Mouse (Mus musculus) ovary, postnatal 14 days (tissue): ENCODE results near the gene Efnb2.
A peak's percentile ranks its signal among the peaks of the same experiment; 100 is the strongest.

ENCODE experiments used
- DNase-seq: peaks from one replicate; pipeline ENCODE4 v3.0.0; 2022; ENCODE audit warnings: low spot score

Gene Efnb2

DNA sequence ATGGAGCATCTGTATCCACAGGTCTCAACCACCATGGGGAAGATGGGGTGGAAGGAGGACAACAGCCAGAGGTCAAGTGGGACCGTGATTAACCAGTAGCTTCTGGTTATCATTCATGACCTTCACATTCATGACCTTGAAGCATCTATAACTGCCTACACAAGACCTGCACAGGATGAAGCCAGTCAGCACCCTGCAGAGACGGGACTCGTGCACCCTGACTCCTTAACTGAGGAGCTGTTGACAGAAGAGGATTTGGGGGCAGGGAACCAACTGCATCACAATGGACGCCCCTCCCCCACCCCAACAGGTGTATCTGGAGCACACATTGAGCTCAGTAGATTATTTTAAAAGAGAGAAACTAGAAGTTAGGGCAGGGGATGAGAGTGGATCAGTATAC is 49.1 kb downstream of the Efnb2 start:
- no peak for DNase-seq

GRCm38 (mm10) chr8:8609791-8610190 is 51.3 kb downstream of the Efnb2 start:
- no peak for DNase-seq

- no peak for DNase-seq
These were observed 51.9 kb downstream of the Efnb2 start for GRCm38 (mm10) chr8:8609141-8609540.

- no peak for DNase-seq
These were observed 55.4 kb downstream of the Efnb2 start for GRCm38 (mm10) chr8:8605621-8606020.

- DNase-seq = no peak
These were observed 57.2 kb downstream of the Efnb2 start for GRCm38 (mm10) chr8:8603875-8604274.

- DNase-seq = no peak
These were observed 58.2 kb downstream of the Efnb2 start for GRCm38 (mm10) chr8:8602616-8603461.

DNA sequence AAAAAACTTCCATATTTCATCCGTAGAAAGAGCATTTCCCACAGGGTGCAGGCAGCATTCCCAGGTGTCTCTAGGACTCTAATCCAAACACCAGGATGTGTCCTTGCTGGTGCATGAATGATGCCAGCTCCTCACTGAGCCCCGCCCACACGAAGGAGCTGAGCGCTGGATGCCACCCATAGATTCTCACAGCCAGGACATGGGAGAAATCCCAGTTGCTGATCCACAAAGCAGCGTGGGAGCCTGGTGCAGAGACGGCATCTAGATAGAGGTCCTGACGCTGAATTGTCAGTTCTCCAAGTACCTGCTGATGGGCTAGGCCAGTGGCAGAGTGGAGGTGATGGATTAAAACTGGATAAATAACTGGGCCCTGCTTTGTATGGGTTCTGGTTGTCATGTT is 61.1 kb downstream of the Efnb2 start:
- no peak for DNase-seq

GRCm38 (mm10) chr8:8597434-8597833 is 63.6 kb downstream of the Efnb2 start:
- DNase-seq = no peak

DNA sequence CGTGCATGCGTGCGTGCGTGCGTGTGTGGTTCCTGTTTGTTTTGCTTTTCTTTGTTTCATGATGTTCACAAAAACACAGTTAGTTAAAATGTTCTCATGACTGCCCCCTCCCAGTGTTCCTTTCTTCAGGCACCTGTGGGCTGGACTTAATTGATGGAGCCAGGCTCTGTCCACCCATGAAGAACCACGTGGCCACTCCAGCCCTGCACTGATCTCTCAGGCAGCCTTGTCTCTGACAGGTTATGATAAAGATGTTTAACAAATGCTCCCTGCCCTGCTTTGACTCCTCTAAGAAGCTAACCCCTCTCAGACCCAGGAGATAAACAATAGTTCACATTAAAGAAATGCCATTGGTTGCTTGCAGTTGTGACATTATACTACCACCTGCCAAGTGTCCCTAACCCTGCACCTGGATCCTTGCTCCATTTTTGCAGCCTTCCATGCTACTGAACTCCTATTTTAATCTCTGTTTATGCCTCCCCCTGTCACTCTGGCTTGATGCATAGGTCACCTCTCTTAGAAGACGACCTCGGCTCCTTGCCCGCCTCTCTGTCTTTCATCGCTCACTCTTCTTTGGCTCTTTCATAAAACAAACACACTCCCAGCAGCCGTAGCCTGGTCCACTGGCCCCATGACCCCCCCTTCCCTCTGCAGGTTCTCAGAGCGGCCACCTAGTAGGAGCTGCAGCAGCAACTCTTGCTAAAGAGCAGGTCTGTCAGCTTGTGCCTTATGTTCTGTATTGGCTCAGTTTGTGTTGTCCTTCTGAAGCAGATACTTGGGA is 65.0 kb downstream of the Efnb2 start:
- no peak for DNase-seq

DNA sequence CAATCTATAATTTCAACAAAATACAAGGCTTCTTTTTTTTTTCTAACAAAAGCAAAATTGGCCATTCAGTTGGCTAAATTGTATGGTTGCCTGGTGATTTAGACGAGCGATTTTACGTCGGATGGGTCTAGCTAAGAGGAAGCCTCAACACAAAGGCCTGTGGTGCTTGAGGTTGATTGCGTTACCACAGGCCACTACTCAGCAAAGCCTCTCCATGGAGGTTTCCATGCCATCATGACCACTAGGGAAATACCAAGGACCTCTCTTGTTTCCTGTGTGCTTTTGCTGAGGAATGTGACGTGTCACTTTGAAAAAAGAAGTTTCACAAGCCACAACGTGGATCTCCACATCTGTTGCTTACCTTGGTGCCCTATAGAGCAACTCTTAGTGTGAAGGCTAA is 67.2 kb downstream of the Efnb2 start:
- DNase-seq = no peak

GRCm38 (mm10) chr8:8593371-8593770 is 67.7 kb downstream of the Efnb2 start:
- DNase-seq = no peak

GRCm38 (mm10) chr8:8592331-8592730 is 68.7 kb downstream of the Efnb2 start:
- no peak for DNase-seq

DNA sequence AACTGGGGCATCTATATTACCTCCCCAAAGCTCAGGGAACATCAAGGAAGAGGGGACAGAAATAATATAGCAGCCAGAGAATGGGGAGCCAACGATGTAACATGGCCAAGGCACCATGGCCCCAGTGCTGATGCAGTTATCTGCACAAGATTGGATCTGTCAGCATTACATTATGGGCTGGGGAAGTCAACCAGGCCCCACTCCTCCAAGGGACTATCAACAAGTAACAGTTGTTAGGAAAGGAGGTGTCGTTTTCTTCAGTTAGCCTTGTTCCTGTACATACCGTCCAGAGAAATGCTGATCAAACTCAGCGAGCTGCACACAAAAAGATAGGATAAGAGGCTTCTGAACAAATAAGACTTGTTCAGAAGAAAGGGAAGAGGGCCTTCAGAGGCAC is 77.1 kb downstream of the Efnb2 start:
- no peak for DNase-seq

DNA sequence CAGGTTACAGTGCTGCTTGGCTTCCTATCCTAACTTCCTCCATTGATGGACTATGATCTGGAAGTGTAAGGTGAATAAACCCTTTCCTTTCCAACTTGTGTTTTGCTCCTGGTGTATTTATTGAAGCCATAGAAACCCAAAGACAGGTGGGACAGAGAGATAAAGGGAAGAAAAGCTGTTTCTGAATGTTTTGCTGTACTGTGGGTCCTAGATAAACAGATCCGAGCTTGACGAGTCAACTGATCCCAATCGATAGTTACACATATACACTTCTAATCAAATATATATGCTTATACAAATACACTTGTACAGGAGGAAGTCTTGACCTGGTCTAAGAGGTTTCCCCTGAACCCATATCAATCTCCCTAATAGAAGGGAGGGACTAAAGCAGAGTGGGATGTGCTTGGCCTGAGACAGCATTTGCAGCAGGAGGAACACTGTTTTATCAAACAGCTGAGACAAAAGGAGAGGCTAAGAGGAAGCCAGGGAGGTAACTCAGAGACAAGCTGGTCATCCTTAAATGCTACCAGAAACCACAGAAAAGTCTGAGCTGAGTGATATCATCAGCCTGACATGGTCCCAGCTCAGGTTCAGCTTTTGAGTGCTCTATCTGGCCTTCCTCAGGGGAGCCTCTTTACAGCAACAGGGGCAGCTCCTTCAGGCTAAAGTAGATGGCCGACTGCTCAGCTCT is 77.6 kb downstream of the Efnb2 start:
- DNase-seq = no peak

DNA sequence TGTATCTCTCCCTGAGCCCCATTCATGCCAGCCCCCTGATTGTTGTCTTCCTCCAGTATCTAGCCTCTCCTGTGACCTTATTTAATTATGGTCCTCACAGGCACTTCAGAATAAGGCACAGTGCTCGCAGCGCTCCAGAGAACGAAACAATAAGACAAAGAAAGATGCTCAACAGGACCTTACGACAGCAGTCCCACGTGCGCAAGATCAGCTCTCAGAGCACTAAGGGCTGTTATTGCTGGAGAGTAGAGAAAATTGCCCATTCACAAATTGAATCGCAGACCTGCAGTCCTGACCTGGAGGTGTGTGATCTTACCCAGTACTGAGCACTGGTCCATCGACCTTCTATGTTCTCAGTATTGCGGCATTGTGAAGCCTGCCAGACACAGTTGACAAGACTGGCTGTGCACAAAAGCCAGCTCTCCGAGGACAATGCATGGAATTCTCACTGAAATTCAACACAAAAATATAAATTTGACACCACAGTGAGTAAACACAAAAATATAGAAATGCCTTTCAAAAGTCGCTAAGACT is 83.2 kb downstream of the Efnb2 start:
- DNase-seq = no peak

- peak; percentile 7 for DNase-seq
These were observed 84.2 kb downstream of the Efnb2 start for GRCm38 (mm10) chr8:8576833-8577232.

GRCm38 (mm10) chr8:8576286-8576685 is 84.8 kb downstream of the Efnb2 start:
- no peak for DNase-seq

- DNase-seq = no peak
These were observed 86.2 kb downstream of the Efnb2 start for GRCm38 (mm10) chr8:8574521-8575499.

- DNase-seq = no peak
These were observed 88.8 kb downstream of the Efnb2 start for GRCm38 (mm10) chr8:8572272-8572671.

GRCm38 (mm10) chr8:8571625-8572215 is 89.3 kb downstream of the Efnb2 start:
- DNase-seq = no peak

DNA sequence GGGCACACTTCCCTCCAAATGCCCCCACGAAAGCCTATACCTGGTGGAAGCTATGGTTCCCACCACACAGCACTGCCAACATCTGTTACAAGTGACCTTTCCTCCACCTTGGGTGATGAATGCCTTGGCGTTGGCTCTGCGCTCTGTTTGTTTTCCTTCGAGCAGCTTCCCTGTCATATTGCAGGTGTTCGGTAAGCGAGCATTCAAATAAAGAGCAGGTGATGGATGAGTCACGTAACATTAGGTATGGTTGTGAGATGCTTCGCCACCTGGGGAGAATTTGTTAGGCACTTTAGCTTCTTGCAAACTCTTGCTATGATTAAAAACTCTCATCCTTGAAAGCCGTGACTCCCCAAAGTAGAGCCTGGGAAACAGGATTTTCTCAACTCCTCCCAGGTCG is 91.8 kb downstream of the Efnb2 start:
- no peak for DNase-seq
